Mouse (Mus musculus) retina, adult 2 months (tissue): ENCODE measurements around the gene Vegfc.

Source experiments
- DNase-seq: peaks from one replicate; pipeline ENCODE4 v3.0.0-alpha.2; 2012; ENCODE audit warnings: low read depth, low spot score

The Vegfc gene

GRCm38 (mm10) chr8:54077271-54078120 is at the start of gene Vegfc:
Gene Vegfc (plus strand): TSS chr8:54077606.
- DNase-seq, result no peak

- DNase-seq, result no peak
These were observed 42.8 kb upstream of the Vegfc start for GRCm38 (mm10) chr8:54034584-54034983.

GRCm38 (mm10) chr8:54042601-54043000 is 34.8 kb upstream of the Vegfc start:
- no peak for DNase-seq

- DNase-seq, result no peak
These were observed 33.9 kb upstream of the Vegfc start for GRCm38 (mm10) chr8:54043468-54043867.

- DNase-seq, result no peak
These were observed 24.2 kb upstream of the Vegfc start for GRCm38 (mm10) chr8:54053210-54053609.

GRCm38 (mm10) chr8:54065492-54065891 is 11.9 kb upstream of the Vegfc start:
- no peak for DNase-seq

- no peak for DNase-seq
These were observed 1.1 kb upstream of the Vegfc start for GRCm38 (mm10) chr8:54076301-54076700.

GRCm38 (mm10) chr8:54076791-54077270 is 575 bp upstream of the Vegfc start:
- DNase-seq, result no peak

- no peak for DNase-seq
These were observed 675 bp downstream of the Vegfc start for GRCm38 (mm10) chr8:54078121-54078440.

GRCm38 (mm10) chr8:54079001-54079400 is 1.6 kb downstream of the Vegfc start:
- no peak for DNase-seq

- DNase-seq, result no peak
These were observed 2.2 kb downstream of the Vegfc start for GRCm38 (mm10) chr8:54079601-54080000.

- no peak for DNase-seq
These were observed 8.5 kb downstream of the Vegfc start for GRCm38 (mm10) chr8:54085896-54086295.

GRCm38 (mm10) chr8:54087114-54087513 is 9.7 kb downstream of the Vegfc start:
- DNase-seq, result no peak

- DNase-seq, result no peak
These were observed 11.8 kb downstream of the Vegfc start for GRCm38 (mm10) chr8:54089204-54089603.

- DNase-seq, result no peak
These were observed 12.5 kb downstream of the Vegfc start for GRCm38 (mm10) chr8:54089901-54090300.

- no peak for DNase-seq
These were observed 22.7 kb downstream of the Vegfc start for GRCm38 (mm10) chr8:54100058-54100457.

- no peak for DNase-seq
These were observed 37.2 kb downstream of the Vegfc start for GRCm38 (mm10) chr8:54114581-54114980.

- DNase-seq, result no peak
These were observed 42.7 kb downstream of the Vegfc start for GRCm38 (mm10) chr8:54120115-54120514.

- DNase-seq, result no peak
These were observed 44.5 kb downstream of the Vegfc start for GRCm38 (mm10) chr8:54121942-54122341.

GRCm38 (mm10) chr8:54122345-54122744 is 44.9 kb downstream of the Vegfc start:
- DNase-seq, result no peak

GRCm38 (mm10) chr8:54130558-54130957 is 53.2 kb downstream of the Vegfc start:
- no peak for DNase-seq

- DNase-seq, result no peak
These were observed 75.8 kb downstream of the Vegfc start for GRCm38 (mm10) chr8:54153240-54153639.

- DNase-seq, result no peak
These were observed 86.1 kb downstream of the Vegfc start for GRCm38 (mm10) chr8:54163505-54163904.

- no peak for DNase-seq
These were observed 107.9 kb downstream of the Vegfc start for GRCm38 (mm10) chr8:54185336-54185735.
